Mouse (Mus musculus) CD4-positive, CD25-positive, alpha-beta regulatory T cell, adult 4 months (primary cell): ENCODE results near the gene Pou4f2. TPM values are rescaled to one million over a fixed set of nuclear protein-coding genes. Genes with fewer than 3 reads are reported as not detected.

Experiments
- ATAC-seq: one replicate; pipeline ENCODE4 v1.8.0; 2017
- polyA plus RNA-seq, 2 experiments: library from polyadenylated mRNA; unstranded; fragments of 100-300 nt; shearing (Covaris generic); gene quantifications; one replicate each; pipeline ENCODE4 v1.2.1; 2017

Pou4f2 gene
- polyA plus RNA-seq, 2 experiments from 2014 or later = not detected

- ATAC-seq = no peak
Measured at GRCm38 (mm10) chr8:78390756-78391155, 45.7 kb downstream of the Pou4f2 start.

Other genes with a start within 250 kb of the Pou4f2 start
- gene Ttc29, start 223.3 kb downstream of the Pou4f2 start, polyA plus RNA-seq = not detected
- 10 to 100 TPM; 93.7 to 95.4 TPM for gene Rbmxl1, start 72.3 kb upstream of the Pou4f2 start, polyA plus RNA-seq
- 10 to 100 TPM; 13.3 to 18.2 TPM for gene Slc10a7, start 72.7 kb upstream of the Pou4f2 start, polyA plus RNA-seq